Mouse (Mus musculus) neural tube, embryonic 13.5 days (tissue): ENCODE measurements at regions not wholly inside any gene's neighbourhood (a gene's known extent, or its start where the extent isn't known, plus 50 kb on each side); places are given as distances from the start of the nearest gene placed in this dataset.

Experiments
- ATAC-seq: fragments of 200-750 bp; cut with Nextera tagmentation; 2 replicates; pipeline ENCODE4 v1.8.0; 2017; ENCODE audit warnings: low read depth, mild to moderate bottlenecking, moderate TSS enrichment, moderate library complexity
- H3K27ac ChIP-seq: fragments of 300-500 bp; sonication (generic); replicated peaks from 2 replicates; pipeline ENCODE4 v1.5.1; 2015; ENCODE audit warnings: moderate library complexity, mild to moderate bottlenecking, inconsistent platforms
- H3K27me3 ChIP-seq: fragments of 300-500 bp; sonication (generic); 2 replicates; pipeline ENCODE4 v1.6.1; 2015; ENCODE audit warnings: mild to moderate bottlenecking, inconsistent platforms
- H3K36me3 ChIP-seq: fragments of 300-500 bp; sonication (generic); 2 replicates; pipeline ENCODE4 v1.6.1; 2015; ENCODE audit warnings: mild to moderate bottlenecking, inconsistent platforms
- H3K4me1 ChIP-seq: fragments of 300-500 bp; sonication (generic); replicated peaks from 2 replicates; pipeline ENCODE4 v1.6.1; 2015; ENCODE audit warnings: inconsistent platforms
- H3K4me2 ChIP-seq: fragments of 300-500 bp; sonication (generic); 2 replicates; pipeline ENCODE4 v1.6.1; 2015; ENCODE audit warnings: inconsistent platforms, mild to moderate bottlenecking, moderate library complexity
- H3K4me3 ChIP-seq: fragments of 300-500 bp; sonication (generic); 2 replicates; pipeline ENCODE4 v1.5.1; 2015; ENCODE audit warnings: mild to moderate bottlenecking, inconsistent platforms
- H3K9ac ChIP-seq: fragments of 300-500 bp; sonication (generic); 2 replicates; pipeline ENCODE4 v1.6.1; 2015; ENCODE audit warnings: moderate library complexity, mild to moderate bottlenecking, inconsistent platforms
- H3K9me3 ChIP-seq: fragments of 300-500 bp; sonication (generic); 2 replicates; pipeline ENCODE4 v1.6.1; 2016; ENCODE audit warnings: inconsistent platforms
- WGBS: fragments of 180-500 bp; shearing (Covaris S2); methylation state at CpG from one replicate; pipeline ENCODE4 v1.1.7; 2015; 5-methylcytosine and 5-hydroxymethylcytosine counted together

DNA sequence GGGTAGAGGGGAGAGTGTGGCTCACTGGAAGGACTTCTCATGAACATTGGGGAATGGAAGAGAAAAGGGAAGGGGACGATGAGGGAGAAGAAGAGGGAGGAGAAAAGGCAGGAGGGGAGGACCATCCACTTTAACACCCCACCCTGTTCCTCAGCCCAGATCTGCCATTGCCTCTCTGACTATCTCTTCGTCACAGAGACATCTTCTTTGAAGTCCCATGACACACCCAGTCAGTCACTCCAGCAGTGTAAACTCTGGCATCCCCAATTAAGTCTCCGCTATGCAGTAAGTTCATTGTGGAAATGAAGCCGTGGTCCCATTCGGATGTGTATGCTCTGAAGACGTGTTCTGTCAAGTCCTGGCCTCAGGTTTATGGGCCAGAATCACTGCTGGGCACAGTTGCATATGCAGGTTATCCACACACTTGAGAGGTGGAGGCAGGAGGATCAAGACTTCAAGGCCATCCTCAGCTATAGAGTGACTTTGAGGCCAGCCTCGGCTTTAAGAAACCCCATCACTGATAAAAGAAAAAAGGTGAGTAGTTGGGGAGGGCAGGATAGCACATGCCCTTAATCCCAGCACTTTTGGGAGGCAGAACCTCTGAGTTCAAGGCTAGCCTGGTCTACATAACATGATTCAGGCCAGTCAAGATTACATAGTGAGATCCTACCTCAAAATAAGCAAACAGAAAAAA, 141.0 kb upstream of the Med13l start:
- H3K9ac ChIP-seq, result no peak overlapping the region
- no peak overlapping the region for H3K4me2 ChIP-seq
- H3K4me1 ChIP-seq, result peaks cover 17% of the 10 kb centered on the region
- no peaks in the 10 kb centered on the region for H3K36me3 ChIP-seq
- WGBS, result 82% methylated on average over 7 of the region's 7 CpGs
- no peak for ATAC-seq
- H3K9me3 ChIP-seq, result no peaks in the 10 kb centered on the region
- no peak overlapping the region for H3K27ac ChIP-seq
- H3K27me3 ChIP-seq, result no peaks in the 10 kb centered on the region
- no peak overlapping the region for H3K4me3 ChIP-seq

DNA sequence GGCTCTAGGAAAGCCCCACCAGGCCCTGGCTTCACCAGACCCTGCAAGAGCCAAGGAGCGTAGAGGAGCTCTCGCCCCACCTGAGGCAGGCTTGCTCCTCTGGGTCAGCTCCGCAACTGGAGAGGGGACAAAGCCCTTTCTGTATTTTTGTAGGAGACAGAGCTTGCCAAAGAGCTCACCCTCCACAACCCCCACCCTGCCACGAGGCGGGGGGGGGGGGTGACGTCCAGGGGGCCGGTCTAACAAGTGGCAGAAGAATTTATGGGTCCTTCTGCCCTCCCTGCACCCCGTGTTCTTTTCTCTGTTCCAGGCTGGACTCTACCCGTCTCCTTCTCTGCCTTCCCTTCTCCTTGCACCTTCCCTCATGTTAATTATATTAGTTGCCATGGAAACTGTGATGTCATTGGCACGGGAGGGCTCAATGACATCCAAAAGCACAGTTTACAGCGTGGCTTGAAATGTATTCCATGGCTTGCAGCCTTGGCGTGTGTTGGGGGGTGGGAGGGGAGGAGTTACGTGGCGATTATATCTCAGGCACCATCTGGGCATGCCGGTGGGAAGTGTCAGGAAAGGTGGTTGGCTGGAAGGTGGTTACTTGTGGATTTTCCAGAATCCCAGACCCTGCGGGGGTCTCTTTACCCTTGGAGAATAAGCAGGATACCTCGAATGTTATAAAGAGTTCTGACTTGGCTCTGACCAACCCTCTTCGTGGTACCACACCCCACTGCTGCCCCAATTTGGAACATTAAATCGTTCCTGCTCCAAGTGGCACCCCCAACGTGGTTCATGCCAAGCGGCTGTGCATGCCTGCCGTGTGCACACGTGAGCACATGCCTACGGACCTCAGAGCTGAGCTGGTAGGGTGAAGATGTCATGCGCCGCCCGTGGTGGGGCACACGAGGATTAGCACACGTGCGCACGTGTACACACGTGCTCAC, 138.3 kb upstream of the Med13l start:
- peaks cover 17% of the 10 kb centered on the region for H3K4me1 ChIP-seq
- H3K4me2 ChIP-seq, result peak overlapping the region; percentile 55
- peak overlapping the region; percentile 88 for H3K27ac ChIP-seq
- peak overlapping the region; percentile 26 for H3K4me3 ChIP-seq
- peaks cover 4% of the 10 kb centered on the region; the same call in 1 of the 2 replicates for H3K27me3 ChIP-seq
- ATAC-seq, result peak; percentile 83
- WGBS, result 45% methylated on average over 32 of the region's 32 CpGs
- peak overlapping the region; percentile 67 for H3K9ac ChIP-seq
- H3K36me3 ChIP-seq, result no peaks in the 10 kb centered on the region
- no peaks in the 10 kb centered on the region for H3K9me3 ChIP-seq

- no peak overlapping the region for H3K27ac ChIP-seq
- 90% methylated on average over 3 of the region's 3 CpGs for WGBS
- H3K9ac ChIP-seq, result no peak overlapping the region
- H3K27me3 ChIP-seq, result peaks cover 4% of the 10 kb centered on the region; the same call in 1 of the 2 replicates
- peaks cover 17% of the 10 kb centered on the region for H3K4me1 ChIP-seq
- no peaks in the 10 kb centered on the region for H3K36me3 ChIP-seq
- H3K4me3 ChIP-seq, result no peak overlapping the region
- no peaks in the 10 kb centered on the region for H3K9me3 ChIP-seq
- no peak for ATAC-seq
- no peak overlapping the region for H3K4me2 ChIP-seq
Observed at GRCm38 (mm10) chr5:118424177-118424576, 136.3 kb upstream of the Med13l start.

DNA sequence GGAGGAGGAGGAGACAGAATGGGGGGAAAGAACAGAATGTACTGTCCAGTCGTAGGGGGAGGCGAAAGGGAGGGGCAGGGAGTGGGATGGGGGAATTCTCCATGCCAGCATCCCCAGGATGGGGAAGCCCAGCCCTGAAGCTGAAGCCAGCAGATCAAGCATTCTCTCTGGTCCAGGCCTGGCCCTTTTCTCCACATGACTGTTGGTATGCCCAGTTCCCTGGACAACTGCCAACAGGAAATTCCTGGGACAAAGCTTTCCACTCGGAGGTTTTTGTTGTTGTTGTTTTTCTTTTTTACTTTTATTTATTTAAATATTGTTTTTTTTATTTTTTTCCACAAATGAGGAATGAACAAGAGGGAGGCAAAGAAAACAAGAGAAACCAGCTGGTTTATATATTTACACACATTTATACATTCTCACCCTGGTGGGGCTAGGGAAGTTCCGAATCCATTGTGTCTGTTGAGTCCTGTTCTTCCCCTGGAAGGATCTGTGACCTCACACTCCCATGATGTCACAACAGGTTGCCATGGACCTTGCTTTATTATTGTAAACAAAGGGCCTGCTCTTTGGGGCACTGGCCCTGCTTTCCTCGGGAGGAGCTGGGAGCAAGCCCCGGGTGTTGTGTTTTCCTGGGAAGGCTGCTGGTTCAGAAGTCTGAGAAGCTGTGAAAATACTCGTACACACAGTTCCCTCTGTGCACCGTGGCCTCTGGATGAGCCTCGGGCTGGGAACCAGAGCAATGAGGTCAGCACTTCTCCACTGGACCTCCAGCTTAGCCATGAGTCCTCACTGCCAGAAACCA, 135.5 kb upstream of the Med13l start:
- peaks cover 17% of the 10 kb centered on the region for H3K4me1 ChIP-seq
- peak overlapping the region; percentile 46; the same call in 1 of the 2 replicates for H3K27ac ChIP-seq
- H3K9ac ChIP-seq, result no peak overlapping the region
- peaks cover 4% of the 10 kb centered on the region; the same call in 1 of the 2 replicates for H3K27me3 ChIP-seq
- no peaks in the 10 kb centered on the region for H3K36me3 ChIP-seq
- H3K9me3 ChIP-seq, result no peaks in the 10 kb centered on the region
- no peak overlapping the region for H3K4me3 ChIP-seq
- WGBS, result 36% methylated on average over 9 of the region's 9 CpGs
- H3K4me2 ChIP-seq, result no peak overlapping the region
- no peak for ATAC-seq

DNA sequence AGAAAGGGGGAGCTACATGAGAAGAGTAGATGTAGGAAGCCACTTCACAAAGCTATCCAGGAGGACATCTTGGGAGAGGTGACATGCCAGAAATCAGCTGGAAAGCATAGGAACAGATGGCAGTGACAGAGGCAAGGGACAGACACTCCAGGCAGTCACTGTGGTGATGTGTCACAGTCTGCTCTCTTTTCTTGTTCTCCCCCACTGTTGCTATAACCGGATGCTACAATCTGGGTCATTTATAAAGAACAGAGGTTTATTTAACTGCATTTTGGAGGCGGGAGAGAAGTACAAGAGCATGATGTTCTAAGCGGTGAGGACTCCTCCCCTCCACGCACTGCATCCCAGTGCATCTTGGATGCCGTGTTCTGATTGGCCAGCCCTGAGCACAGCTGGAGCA, 133.8 kb upstream of the Med13l start:
- Histone ChIP-seq H3K36me3 (no peaks in the 10 kb centered on the region), H3K9me3 (no peaks in the 10 kb centered on the region), H3K4me2 (no peak overlapping the region), H3K27me3 (peaks cover 4% of the 10 kb centered on the region; the same call in 1 of the 2 replicates), H3K9ac (no peak overlapping the region), H3K4me1 (peaks cover 13% of the 10 kb centered on the region), H3K4me3 (no peak overlapping the region), H3K27ac (no peak overlapping the region)
- ATAC-seq, result no peak
- WGBS, result 57% methylated on average over 5 of the region's 5 CpGs

DNA sequence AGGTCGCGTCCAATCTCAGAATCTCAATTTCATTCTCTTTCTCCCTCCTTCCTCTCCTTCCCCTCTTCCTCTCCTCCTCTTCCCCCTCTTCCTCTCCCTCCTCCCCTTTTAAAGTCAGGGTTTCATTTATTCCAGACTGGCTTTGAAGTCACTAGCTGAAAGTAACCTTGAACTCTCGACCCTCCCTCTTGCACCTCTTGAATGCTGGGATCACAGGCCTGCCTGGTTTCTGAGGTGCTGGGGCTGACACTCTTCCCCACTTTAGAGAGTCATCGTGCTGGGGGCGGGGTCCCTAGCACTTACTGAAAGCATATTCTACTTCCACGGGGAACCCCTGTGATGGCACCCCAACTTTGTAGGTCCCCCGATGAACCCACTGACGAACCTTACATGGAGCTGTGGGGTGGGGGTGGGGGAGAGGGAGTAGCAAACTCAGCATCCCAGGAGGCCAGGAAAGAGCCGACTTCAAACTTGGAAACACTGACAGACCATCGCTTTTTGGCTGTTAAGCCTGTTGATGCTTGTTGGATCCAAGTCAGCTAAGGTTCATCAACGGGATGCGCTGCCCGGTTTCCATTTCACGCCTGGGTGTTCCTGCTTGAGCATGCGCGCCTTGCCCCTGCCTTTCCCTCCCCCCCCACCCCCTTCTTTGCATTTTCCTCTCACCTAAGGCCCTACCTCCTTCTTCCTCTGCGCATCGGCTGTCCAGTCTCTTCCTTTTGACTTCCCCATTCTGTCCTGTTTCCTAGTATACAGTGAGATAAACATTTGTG, 132.0 kb upstream of the Med13l start:
- Histone ChIP-seq H3K4me3 (no peak overlapping the region), H3K9ac (no peak overlapping the region), H3K4me2 (no peak overlapping the region), H3K36me3 (no peaks in the 10 kb centered on the region), H3K27me3 (peaks cover 4% of the 10 kb centered on the region; the same call in 1 of the 2 replicates), H3K9me3 (no peaks in the 10 kb centered on the region), H3K27ac (no peak overlapping the region), H3K4me1 (no peaks in the 10 kb centered on the region)
- no peak for ATAC-seq
- 76% methylated on average over 18 of the region's 18 CpGs for WGBS

- Histone ChIP-seq H3K4me2 (no peak overlapping the region), H3K9me3 (no peaks in the 10 kb centered on the region), H3K36me3 (no peaks in the 10 kb centered on the region), H3K9ac (no peak overlapping the region), H3K4me3 (no peak overlapping the region), H3K4me1 (peaks cover 23% of the 10 kb centered on the region), H3K27me3 (peaks cover 38% of the 10 kb centered on the region), H3K27ac (no peak overlapping the region)
- 81% methylated on average over 4 of the region's 4 CpGs for WGBS
- no peak for ATAC-seq
Observed at GRCm38 (mm10) chr5:118433599-118433998, 126.9 kb upstream of the Med13l start.

DNA sequence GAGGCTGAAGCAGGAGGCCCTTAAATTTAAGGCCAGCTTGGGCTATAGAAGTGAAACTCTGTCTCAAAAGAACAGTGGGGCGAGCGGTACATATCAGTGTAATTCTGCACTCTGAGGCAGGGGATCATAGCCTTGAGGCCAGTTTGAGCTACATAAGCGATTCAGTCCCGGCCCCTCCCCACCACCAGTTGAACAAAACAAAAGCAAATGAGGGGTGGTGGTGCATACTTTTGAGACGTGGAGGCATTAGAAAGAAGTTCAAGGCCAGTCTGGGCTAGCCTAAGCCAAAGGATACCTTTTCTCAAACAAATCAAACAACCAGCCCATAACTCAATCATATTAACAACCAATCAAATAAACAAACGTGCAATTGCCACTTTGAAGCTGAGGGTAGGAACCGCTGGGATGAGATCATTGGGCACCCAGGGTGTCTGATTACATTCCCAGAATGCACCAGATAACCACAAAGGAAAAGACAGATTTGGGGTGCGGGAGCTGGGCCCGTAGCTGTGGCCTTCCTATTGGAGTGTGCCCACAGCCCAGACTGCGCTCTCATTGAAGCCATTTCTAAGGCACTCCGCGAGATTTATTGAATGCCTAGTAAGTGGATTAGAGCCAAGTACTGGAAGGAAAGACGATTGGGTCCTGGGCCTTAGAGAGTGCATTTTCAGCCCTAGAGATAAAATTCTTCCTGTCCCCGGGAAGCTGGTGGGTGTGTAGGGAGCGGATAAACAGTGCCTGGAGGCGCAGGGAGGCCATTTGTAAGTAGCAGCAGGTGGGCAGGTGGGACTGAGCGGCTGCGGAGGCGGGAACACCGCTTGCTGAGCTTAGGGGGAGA, 125.5 kb upstream of the Med13l start:
- H3K4me1 ChIP-seq, result peaks cover 23% of the 10 kb centered on the region
- no peaks in the 10 kb centered on the region for H3K36me3 ChIP-seq
- no peak overlapping the region for H3K4me3 ChIP-seq
- peak overlapping the region; percentile 17; the same call in 1 of the 2 replicates for H3K9ac ChIP-seq
- peak; percentile 75 for ATAC-seq
- H3K9me3 ChIP-seq, result no peaks in the 10 kb centered on the region
- whole genome bisulfite sequencing, result 16% methylated on average over 20 of the region's 20 CpGs
- peaks cover 38% of the 10 kb centered on the region for H3K27me3 ChIP-seq
- peak overlapping the region; percentile 14; the same call in 1 of the 2 replicates for H3K27ac ChIP-seq
- H3K4me2 ChIP-seq, result no peak overlapping the region

DNA sequence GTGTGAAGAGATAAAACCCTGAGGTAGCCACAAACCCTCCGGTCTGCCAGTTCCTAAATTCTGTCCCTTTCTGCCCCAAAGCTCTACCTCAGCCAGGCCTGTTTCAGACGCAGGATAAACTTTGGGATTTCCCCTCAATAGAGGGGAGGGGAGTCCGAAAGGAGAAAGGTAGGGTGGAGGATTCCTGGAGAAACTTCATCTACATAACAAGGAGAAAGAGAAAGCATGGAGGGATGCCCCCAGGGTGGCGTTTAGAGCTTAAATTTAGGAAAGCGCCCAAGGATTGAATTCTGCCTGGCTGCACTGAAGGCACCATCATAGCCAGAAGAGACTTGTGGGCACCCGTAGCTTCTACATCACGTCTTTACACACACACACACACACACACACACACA, 124.9 kb upstream of the Med13l start:
- Histone ChIP-seq H3K4me2 (no peak overlapping the region), H3K27ac (peak overlapping the region; percentile 14; the same call in 1 of the 2 replicates), H3K9ac (peak overlapping the region; percentile 17; the same call in 1 of the 2 replicates), H3K9me3 (no peaks in the 10 kb centered on the region), H3K4me1 (peaks cover 23% of the 10 kb centered on the region), H3K36me3 (no peaks in the 10 kb centered on the region), H3K4me3 (no peak overlapping the region), H3K27me3 (peaks cover 38% of the 10 kb centered on the region)
- ATAC-seq, result 0 out of 2 replicates have a peak, but pooled peaks have one; percentile 15
- 30% methylated on average over 5 of the region's 7 CpGs for WGBS

DNA sequence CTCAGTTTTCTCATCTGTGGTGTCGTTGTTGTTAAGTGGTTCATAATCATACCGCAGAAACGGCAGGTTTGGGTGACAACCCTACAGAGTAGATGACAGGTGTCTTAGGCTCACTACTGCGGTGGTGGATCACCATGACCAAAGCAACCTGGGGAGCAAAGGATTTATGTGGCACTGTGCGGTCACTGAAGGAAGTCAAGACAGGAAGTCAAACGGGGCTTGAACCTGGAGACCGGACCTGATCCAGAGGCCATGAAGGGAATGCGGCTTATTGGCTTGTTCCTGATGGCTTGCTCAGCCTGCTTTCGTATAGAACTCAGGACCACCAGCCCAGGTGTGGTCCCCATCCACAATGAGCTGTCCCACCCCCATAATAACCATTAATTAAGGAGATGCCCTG, 124.4 kb upstream of the Med13l start:
- peaks cover 38% of the 10 kb centered on the region for H3K27me3 ChIP-seq
- peaks cover 23% of the 10 kb centered on the region for H3K4me1 ChIP-seq
- H3K4me3 ChIP-seq, result no peak overlapping the region
- no peak overlapping the region for H3K27ac ChIP-seq
- H3K4me2 ChIP-seq, result no peak overlapping the region
- H3K9ac ChIP-seq, result no peak overlapping the region
- H3K36me3 ChIP-seq, result no peaks in the 10 kb centered on the region
- 16% methylated on average over 9 of the region's 9 CpGs for WGBS
- ATAC-seq, result no peak
- H3K9me3 ChIP-seq, result no peaks in the 10 kb centered on the region
